Mouse (Mus musculus) adrenal gland, postnatal 4 days (tissue): ENCODE measurements around the gene Kif26b. TPM values are rescaled to one million over a fixed set of nuclear protein-coding genes. Genes with fewer than 3 reads are reported as not detected.

Experiments
- DNase-seq, 2 experiments: peaks; one replicate each; pipeline ENCODE4 v3.0.0; 2021 to 2022; ENCODE audit warnings: low spot score in 2 of 2, mixed read lengths in 2 of 2
- total RNA-seq, 2 experiments: library from RNA; stranded (reverse); gene quantifications; 2 replicates each; pipeline ENCODE4 v1.2.3; 2021

The Kif26b gene
- total RNA-seq, 2 experiments from 2014 or later: 7.3 to 16.2 TPM

DNA sequence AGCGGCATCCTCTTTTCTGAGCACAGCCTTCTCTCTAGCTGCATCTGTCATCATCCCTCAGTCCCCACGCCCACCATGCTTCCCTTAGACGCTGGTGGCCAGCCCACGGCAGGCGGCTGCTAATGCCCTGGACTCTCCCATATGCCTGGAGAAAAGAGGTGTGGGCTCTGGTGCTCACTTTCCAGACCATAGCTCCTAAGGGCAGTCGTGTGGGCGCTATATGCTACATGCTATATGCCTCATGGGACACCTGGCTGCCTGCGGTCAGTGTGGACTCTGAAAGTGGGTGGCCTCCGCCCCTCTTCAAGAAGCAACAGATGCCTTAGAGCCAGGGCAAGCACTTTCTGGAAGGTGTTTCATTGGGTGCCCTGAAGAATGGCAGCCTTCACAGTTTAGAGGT, 306.9 kb downstream of the Kif26b start:
- no peak for DNase-seq

DNA sequence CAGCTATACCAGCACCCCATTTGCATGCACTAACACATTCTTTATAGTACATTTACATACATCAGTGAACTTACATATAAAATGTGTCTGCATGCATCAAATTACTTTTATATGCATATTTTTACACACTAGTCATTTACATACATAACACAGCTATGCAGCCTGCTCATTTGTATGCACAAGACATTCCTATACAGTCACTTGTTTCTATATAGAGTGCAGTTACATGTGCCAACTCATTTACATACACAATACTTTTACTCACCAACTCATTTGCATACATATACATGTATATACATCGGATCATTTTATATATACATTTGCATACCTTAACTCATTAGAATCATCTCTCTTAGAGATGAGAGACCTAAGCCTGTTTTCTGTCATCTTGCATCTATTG, 308.1 kb downstream of the Kif26b start:
- no peak for DNase-seq

DNA sequence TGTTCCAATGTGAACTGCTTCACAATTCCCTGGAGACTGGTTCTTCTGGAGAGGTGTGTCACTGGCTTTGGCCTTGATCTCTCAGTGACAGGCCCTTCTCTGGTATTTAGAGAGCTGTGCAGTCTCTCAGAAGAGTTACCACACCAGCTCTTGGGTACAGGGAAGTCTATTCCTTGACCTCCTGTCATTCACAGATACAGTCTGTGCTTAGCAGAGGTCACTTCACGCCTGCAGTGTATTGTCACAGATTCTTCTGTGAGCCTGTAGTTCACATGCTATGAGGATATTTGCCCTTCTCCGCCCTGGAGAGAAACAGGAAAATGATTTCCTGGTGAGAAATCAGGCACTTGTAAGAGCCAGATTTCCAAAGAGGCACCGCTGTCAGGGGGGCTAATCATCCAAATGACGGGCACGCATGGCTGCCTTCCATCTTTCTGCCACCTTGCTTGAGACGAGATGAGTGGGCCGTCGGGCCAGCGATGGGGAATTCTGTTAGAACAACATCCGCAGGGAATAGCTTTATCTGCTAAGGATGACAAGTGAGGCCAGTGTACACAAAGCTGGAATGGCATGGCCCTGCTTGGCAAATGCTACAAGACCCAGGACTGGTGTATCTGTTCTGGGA, 309.9 kb downstream of the Kif26b start:
- no peak for DNase-seq

DNA sequence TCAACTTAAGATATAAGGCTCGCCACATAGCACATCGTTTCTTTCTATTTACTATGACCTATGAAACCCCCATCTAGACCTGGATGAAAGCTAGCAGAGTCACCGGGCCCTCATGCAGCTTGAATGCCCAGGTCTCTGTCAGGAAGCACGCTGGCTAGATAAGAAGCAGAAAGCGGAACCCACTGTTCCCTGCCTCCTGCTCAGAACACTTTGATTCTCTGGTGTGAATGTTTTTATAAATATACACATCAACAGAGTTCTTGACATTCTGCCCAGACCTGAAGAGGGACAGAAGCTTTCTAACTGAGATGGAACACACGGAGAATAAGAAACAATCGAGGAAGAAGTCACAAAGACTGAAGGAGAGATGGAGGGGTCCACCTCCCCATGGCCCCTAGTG, 311.4 kb downstream of the Kif26b start:
- DNase-seq: no peak

DNA sequence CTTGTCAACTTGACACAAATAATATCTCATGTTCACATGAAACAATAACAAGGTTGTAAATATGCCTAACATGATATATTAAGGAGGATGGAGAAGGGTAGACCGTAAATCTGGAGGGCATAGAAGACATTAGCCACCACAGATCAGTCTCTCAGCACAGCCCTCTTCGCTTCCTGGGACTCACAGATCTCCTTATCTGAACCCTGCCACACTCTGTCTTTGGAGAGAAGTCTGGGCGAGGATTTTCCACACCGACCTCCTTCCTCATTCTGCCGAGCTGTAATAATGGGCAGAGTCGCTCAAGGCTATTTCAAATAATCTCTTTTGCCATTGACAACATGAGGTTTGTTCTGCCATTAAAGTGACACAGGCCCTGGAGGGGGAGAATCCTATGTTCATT, 315.9 kb downstream of the Kif26b start:
- no peak for DNase-seq

DNA sequence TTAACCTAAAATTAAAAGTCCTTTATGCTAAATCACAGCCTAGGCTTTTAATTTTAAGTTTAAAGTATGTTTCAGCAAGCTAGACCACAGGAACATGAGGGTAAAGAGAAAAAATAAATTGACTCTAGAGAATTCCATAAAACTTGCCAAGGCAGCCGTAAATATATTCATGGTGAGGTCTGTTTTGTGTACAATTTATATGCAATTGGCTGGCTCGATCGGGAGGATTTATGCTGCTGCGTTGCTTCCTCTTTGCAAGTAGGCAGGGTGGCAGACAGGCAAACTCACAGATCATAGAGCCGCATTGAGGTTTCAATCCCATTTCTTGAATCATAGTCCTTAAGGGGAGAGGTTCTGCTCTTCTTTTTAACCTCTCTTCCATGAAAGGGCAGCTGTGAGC, 318.6 kb downstream of the Kif26b start:
- no peak for DNase-seq

DNA sequence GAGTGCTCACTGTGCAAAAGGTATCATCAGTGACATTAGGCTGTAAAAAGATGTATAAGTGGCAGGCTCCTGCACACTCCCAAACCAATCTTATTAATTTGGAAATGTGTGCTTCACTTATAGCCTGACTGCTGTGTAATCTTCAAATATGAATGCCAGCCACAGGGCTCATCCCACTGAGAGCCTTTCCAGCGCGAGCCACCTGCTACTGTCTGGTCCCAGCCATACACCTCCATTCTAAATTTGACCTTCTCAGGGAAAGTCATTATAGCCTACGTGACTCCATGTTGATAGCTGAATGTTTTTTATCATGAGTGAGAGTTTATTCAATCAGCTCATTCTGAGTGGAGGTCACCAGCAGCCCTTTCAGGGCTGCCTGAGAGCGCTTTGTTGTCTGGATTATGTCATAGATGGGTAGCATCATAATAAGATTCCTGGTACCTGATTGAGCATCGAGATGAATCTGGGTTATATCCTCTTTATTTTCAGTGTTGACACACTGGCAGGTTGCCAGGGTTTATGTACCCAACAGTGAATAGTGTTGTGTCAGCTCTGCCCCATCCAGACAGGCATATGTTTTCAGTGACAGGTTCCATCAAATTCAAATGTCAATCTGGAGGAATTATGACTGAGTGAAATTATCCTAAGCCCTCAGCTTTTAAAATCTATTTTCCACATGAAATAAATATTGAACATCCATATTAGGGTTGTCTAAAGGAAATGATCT, 319.6 kb downstream of the Kif26b start:
- no peak for DNase-seq

DNA sequence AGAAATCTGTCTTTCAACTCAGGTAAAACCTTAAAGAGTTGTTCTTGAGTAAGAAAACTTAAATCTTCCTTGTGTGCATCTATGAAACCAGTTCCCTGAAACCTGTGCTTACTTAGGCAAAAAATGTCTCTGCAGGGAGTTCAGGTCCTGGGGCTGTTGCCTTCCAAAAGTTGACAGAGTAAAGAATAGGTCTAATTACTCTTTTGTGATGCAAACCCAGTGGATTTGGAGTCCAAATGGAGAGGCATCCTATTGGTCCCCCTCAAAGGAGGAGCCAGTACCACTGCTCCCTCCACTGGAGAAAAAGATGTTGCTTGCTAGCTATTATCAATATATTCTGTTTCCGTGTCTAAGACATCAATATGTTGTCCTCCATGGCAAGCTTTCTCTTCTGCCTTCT, 321.6 kb downstream of the Kif26b start:
- DNase-seq: no peak

DNA sequence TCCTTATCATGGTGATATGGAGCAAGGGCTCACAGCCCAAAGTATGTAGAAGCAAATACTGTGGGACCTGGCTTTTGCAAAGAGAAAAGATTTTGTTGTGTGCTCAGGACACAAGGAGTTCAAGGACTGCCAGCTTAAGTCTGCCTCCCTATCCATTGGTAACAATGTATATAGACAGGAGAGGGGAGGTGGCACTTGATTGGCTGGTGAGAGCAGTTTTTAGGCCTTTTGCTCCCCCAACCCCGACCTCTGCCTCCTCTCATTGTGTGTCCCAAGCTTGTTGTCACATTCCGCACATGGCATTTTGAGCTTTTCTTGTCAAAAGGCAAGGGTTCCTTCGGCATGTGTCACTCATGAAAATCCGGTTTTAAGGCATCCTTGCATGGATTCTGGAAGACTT, 326.0 kb downstream of the Kif26b start:
- DNase-seq: no peak

DNA sequence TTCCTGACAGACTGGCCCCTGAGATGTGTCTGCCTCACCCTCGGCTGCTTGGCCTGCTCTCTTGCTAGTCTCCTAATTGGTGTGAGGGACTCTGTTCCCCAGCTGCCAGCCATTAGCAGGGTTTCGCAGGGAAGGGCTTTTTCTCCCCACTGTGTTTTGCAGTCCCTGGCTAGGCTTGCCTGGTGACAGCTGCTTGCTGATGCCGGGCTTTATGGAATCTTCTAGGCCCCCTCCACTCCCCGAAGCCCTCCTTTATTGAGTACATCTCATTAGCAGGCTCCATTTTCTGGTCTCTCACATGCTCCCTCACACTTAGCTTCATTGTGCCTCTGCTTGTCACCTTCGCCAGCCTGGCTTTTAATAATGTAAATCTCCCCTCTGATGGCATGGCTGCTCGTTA, 327.0 kb downstream of the Kif26b start:
- no peak for DNase-seq

DNA sequence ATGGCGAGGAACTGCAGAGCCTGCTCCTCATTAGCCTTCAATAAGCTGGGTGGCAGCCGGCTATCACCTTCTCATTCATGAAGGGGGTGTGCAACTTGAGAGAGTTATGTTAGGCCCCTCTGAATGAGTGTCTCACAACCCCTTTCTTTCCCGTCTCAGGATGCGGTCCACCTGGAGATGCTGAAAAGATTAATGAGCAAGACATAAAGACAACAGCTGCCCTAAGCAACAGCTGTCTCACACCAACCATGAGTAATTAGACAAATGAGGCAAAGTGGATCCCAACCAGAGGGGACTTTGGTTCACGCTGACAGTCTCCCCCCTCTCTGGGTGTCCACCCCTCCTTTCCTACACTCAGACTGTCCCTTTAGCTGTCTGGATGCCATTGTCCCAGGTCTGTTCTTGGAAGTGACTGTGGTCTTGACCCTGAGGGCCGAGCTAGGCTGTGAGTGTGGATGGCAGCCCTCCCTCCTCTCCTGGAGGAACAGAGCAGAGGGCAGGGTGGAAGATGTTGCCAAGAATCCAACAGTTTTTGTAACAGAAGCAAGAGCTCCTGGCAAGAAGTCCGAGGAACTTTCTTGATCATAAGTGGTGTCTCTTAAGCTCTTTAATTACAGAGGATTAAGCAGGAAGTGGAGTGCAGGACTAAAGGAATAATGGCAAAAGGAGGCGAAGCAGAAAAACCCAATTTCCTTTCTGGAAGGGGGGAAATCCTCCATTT, 331.9 kb downstream of the Kif26b start:
- no peak for DNase-seq

DNA sequence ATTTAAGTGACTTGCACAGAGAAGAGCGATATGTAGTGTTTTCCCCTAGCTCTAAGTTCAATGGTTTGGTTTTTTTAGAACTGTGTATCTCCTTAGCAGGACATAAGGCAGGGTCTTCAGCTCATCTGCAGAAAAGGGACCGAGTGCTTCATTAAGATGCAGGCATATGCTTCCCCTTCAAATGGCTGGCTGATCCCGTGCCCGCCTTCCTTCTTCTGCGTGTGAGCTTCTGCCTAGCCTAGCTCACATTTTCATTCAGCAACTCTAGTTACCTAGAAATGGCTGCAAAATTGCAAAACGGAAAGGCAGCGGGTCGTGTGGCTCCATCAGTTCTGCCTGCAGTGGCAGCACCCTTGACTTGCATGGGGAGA, 332.5 kb downstream of the Kif26b start:
- DNase-seq: no peak

DNA sequence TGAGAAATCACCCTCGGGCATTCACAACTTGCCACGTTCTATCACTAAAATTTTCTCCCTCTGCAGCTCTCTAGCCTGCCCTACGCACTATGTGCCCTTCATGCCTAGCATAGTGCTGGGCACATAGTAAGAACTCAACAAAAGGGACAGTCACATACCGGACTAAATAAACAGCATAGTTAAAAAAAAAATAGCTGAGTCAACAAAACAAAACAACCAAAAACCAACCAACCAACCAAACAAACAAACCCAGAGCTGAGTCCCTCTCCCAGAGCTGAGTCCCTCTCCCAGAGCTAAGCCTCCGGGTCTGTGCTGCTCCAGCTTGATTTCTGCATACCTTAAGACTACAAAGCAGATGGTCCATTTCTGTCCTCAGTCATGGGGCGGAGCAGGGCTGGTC, 334.8 kb downstream of the Kif26b start:
- no peak for DNase-seq

DNA sequence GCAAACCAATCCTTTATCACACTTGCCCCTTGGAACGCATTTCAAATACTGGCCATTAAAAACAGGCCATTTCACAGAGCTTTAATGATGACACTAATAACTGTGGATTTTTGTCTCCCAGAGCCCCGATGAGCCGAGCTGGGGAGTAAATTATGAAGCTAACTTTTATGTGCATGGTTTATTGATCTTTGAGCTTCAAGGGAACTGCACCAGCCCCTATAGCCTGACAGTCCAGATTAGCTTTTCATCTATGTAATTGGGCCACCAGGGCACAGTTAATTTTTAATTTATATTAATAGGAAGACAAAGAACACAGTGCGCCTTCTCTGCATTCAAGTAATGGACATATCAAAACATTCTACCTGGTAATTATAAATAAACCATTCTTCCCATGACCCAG, 335.4 kb downstream of the Kif26b start:
- DNase-seq: no peak

DNA sequence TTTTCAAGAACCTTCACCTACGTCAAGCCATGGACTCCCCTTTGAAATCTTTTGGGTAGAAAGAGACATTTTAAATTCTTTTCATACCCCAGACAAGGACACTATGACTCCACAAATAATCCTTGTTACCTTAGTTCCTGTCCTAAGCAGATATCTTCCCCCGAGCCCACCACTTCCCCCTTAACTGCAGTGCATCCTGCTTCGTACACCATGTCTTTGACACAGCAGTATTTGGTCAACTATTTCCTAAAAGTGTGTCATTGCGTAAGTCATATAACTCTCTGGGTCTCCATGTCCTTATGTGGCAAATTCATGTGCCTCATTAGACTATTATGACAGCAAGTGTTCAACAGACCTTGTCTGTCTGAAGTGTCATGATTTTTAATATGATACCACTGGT, 337.8 kb downstream of the Kif26b start:
- no peak for DNase-seq

DNA sequence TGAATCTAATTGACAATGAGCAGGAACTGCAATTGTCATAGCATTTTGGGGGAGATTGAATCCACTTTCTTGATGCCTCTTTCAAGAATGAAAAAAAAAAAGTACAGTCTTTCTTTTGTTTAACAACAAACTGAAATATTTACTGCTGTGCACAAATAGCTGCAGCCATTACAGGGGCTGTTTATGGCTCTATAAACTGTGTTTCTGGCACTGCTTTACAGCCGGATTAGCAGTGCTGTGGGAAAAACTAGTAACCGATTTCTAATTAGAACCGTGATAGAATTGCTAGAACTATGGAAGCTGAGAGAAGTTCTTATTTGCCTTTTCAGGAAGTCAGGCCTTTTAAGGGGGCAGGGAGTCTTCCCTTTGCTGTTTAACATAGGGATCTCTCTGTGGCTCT, 342.1 kb downstream of the Kif26b start:
- no peak for DNase-seq

DNA sequence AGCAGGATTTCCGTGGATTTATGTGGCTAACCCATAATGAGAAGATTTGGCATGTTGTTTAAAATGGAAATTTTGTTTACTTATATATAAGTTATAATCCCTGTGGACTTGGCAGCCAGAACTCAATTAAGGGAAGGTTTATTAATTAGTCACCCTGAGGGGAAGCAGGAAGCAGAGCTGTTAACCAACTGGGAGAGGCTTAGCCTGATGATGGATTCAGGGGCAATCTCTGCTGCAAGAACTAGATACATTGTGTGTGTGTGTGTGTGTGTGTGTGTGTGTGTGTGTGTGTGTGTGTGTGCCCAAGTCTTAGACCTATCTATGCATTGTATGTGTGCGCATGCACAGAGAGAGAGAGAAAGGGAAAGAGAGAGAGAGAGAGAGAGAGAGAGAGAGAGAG, 348.0 kb downstream of the Kif26b start:
- DNase-seq: no peak

DNA sequence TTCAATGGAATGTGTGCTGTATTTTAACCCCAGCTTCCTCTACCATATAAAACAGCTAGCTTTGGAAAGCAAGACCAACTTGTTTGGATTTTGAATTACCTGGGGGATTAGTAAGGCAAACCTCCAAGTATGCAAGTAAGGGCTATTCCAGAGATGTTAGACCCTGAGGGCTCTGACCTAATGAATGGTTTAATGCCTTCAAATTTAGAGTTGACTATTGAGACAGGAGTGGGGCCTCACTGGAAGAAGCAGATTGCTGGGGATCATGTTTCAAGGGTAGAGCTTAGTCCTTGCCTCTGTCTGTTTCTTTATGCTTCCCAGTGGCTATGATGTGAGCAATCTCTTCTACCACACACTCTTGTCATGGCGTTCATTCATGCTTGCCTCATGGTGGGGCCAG, 349.8 kb downstream of the Kif26b start:
- DNase-seq: no peak

DNA sequence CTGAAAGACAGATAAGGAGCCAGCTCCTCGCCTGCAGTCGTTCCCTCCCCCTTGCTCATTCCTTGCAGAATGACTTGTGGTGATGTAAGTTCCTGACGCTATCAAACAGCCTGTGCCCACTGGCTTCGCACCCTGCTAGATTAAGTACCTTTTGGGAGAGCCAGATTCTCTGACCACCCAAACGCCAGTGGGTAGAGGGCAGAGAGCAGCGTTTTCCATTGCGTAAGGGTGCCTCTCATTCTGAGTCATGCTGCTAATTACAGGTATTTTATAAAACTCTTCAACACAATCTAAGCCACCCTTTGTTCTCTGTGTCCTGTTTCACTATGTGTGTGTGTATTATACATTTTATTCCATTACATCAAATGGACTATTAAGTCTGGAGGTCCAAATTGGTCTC, 352.0 kb downstream of the Kif26b start:
- no peak for DNase-seq

DNA sequence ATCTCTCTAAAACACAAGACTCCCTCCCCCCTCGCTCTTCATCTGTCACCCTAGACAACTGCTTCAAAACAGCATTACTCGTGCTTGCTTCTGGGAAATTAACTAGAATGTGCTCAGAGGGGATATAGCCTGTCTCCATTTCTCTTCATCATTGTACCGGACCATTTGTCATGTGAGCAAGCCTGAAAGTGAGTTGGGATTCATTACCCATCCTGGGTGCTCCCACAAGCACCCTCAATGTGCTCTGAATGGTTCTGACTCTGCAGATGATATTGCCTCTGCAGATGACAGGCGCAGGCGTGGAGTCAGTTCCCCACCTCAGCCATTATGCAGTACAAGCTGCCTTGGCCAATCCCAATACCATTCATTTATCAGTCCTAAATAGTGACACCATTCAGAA, 357.7 kb downstream of the Kif26b start:
- no peak for DNase-seq

DNA sequence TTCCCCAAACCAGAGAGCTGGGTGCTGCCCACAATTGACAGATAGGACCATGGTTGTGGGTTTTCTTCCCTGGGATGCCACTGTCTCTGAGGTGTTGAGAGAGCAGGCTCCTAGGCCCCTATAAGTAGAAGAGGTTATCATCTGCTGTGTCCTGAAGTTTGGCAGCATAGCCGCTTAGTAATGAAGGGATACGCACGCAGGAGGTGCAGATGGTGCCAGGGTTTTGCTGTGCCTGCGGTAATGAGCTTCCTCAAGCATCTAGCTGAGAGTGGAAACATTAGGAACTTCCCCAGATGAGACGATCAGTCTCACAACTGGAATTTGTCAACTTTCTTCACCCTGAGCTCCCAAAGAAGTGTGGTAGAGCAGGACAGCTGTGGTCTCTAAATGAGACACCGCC, 363.5 kb downstream of the Kif26b start:
- no peak for DNase-seq

DNA sequence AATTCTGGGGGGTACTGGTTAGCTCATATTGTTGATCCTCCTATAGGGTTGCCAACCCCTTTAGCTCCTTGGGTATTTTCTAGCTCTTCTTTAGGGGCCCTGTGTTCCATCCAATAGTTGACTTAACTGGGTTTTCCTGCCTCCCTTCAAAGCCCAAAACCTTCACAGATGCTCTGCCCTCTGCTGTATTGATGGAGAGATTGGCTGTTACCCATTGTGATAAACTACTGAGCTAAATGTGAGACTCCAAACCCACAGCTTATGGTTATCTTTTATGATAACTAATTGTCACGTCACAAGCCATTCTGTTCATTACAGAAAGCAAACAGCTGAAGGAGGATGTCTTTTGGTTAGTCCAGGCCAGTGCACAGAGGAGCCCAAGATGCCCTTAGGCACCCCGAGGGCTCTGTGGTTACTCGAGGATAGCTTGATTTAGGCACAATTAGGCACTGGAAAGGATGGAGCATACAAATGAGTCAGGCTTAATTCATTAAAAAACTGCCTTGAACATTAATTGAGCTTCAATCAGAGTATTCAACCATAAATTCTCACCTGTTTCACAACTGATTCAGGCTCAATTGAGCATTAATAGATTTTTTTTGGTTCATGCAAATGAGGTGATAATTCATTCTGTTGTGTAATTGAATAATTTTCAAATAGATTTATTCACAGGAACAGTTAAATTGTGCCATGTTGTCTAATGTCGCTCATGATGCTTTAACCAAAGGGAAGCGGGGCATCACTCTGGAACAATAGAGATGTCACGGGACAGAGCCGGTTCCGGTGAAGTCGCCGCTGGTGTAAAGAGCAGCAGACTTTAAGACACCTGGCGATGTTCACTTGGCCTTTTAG, 364.5 kb downstream of the Kif26b start:
- DNase-seq: no peak
